Comparison of ENCODE assay signal across 28 mouse cellular contexts in the genomic region with DNA sequence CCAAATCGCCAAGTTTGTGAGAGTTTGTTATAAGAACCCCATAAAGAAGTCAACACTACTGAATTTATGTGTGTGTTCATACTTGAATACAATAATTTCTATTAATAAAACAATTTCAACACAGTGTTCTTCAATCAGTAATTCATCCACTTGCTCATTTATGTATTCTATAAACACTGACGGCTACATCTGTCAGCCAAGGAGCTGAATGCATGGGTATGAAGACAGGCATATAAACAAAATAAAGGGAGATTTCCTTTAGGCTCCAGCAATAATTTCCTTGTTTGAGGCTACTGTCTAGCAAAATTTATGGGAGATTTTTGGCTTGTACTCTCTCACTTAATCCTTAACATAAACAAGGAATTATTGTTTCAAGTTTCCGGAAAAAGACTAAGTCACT.
A peak's percentile ranks its signal among the peaks of the same experiment; 100 is the strongest.
DNase-seq lines count a peak whose midpoint lies in the region; ATAC-seq and TF ChIP-seq lines count a peak whose summit lies in the region.
"Had no signal": no experiment of that assay in that cellular context is flagged by ENCODE, and none has a peak within 500 bp of the region (broad histone marks: within the 10 kb centered on the region; RNA-seq: fewer than 3 reads in every experiment).

No protein-coding gene starts in this region.

- H3K9ac ChIP-seq in kidney, embryonic 16.5 days (replicated peaks; ENCODE audit: low read length) = no peak overlapping the region
- no peak overlapping the region for H3K9ac ChIP-seq in lung, embryonic 15.5 days
- H3K9ac ChIP-seq in stomach, embryonic 14.5 days (replicated peaks; ENCODE audit: low read depth, low read length) = no peak overlapping the region
- H3K9ac ChIP-seq in stomach, postnatal 0 days (ENCODE audit: low read length) = no peak overlapping the region
- no peak overlapping the region for H3K9ac ChIP-seq in liver, embryonic 12.5 days
- H3K9ac ChIP-seq: embryonic facial prominence, embryonic 13.5 days; forebrain, embryonic 12.5 days; forebrain, embryonic 15.5 days; heart, embryonic 13.5 days; hindbrain, embryonic 14.5 days had no signal

- H3K27ac ChIP-seq in kidney, embryonic 16.5 days (ENCODE audit: low read length) = no peak overlapping the region
- H3K27ac ChIP-seq in lung, embryonic 15.5 days = no peak overlapping the region
- H3K27ac ChIP-seq in stomach, embryonic 14.5 days (ENCODE audit: low read length) = no peak overlapping the region
- no peak overlapping the region for H3K27ac ChIP-seq in stomach, postnatal 0 days (replicated peaks)
- H3K27ac ChIP-seq in liver, embryonic 12.5 days = no peak overlapping the region
- H3K27ac ChIP-seq: embryonic facial prominence, embryonic 10.5 days; embryonic facial prominence, embryonic 13.5 days; forebrain, embryonic 12.5 days; forebrain, embryonic 15.5 days; heart, adult 2 months; heart, embryonic 10.5 days; heart, embryonic 13.5 days; hindbrain, embryonic 14.5 days had no signal

- H3K4me3 ChIP-seq in kidney, embryonic 16.5 days (ENCODE audit: low read length) = no peak overlapping the region
- H3K4me3 ChIP-seq in lung, embryonic 15.5 days = no peak overlapping the region
- H3K4me3 ChIP-seq in stomach, embryonic 14.5 days (ENCODE audit: low read depth, low read length) = no peak overlapping the region
- H3K4me3 ChIP-seq in stomach, postnatal 0 days (ENCODE audit: low read depth, low read length) = no peak overlapping the region
- no peak overlapping the region for H3K4me3 ChIP-seq in liver, embryonic 12.5 days
- H3K4me3 ChIP-seq: embryonic facial prominence, embryonic 10.5 days; embryonic facial prominence, embryonic 13.5 days; erythroblast, embryonic 14.5 days; forebrain, embryonic 12.5 days; forebrain, embryonic 15.5 days; heart, adult 2 months; heart, embryonic 10.5 days; heart, embryonic 13.5 days had no signal

- peak; percentile 31; the same call in 1 of the 2 replicates for ATAC-seq in kidney, embryonic 16.5 days (ENCODE audit: low FRiP score, low TSS enrichment)
- peak; percentile 80; the same call in 1 of the 2 replicates for ATAC-seq in lung, embryonic 15.5 days (ENCODE audit: borderline replicate concordance, extremely low read depth, low FRiP score, low TSS enrichment)
- peak; percentile 65; the same call in 1 of the 2 replicates for ATAC-seq in stomach, embryonic 14.5 days (ENCODE audit: insufficient number of reproducible peaks, insufficient read depth, low FRiP score, low read depth)
- ATAC-seq in stomach, postnatal 0 days (ENCODE audit: low FRiP score, low TSS enrichment) = no peak
- ATAC-seq in liver, embryonic 12.5 days = no peak
- ATAC-seq: activated CD4-positive, CD25-positive, alpha-beta regulatory T cell, adult 4 months; CD4-positive, CD25-positive, alpha-beta regulatory T cell, adult 4 months; forebrain, embryonic 15.5 days had no signal

- no peaks in the 10 kb centered on the region for H3K36me3 ChIP-seq in kidney, embryonic 16.5 days (ENCODE audit: insufficient read depth, low read length)
- no peaks in the 10 kb centered on the region for H3K36me3 ChIP-seq in lung, embryonic 15.5 days
- H3K36me3 ChIP-seq in stomach, embryonic 14.5 days (ENCODE audit: control insufficient read depth, insufficient read depth, low read length) = no peaks in the 10 kb centered on the region
- no peaks in the 10 kb centered on the region for H3K36me3 ChIP-seq in stomach, postnatal 0 days (ENCODE audit: control insufficient read depth, insufficient read depth, low read length)
- H3K36me3 ChIP-seq in liver, embryonic 12.5 days = no peaks in the 10 kb centered on the region
- H3K36me3 ChIP-seq: embryonic facial prominence, embryonic 10.5 days; embryonic facial prominence, embryonic 13.5 days; forebrain, embryonic 12.5 days; forebrain, embryonic 15.5 days; heart, embryonic 10.5 days; heart, embryonic 13.5 days had no signal

- H3K9me3 ChIP-seq in kidney, embryonic 16.5 days (ENCODE audit: low read length) = no peaks in the 10 kb centered on the region
- no peaks in the 10 kb centered on the region for H3K9me3 ChIP-seq in lung, embryonic 15.5 days
- no peaks in the 10 kb centered on the region for H3K9me3 ChIP-seq in stomach, embryonic 14.5 days (ENCODE audit: control insufficient read depth, low read depth, low read length)
- no peaks in the 10 kb centered on the region for H3K9me3 ChIP-seq in stomach, postnatal 0 days (ENCODE audit: control insufficient read depth, low read length)
- no peaks in the 10 kb centered on the region for H3K9me3 ChIP-seq in liver, embryonic 12.5 days (replicated peaks)
- H3K9me3 ChIP-seq: embryonic facial prominence, embryonic 10.5 days; embryonic facial prominence, embryonic 13.5 days; forebrain, embryonic 12.5 days; forebrain, embryonic 15.5 days; heart, embryonic 10.5 days; heart, embryonic 13.5 days had no signal

- H3K27me3 ChIP-seq in kidney, embryonic 16.5 days (ENCODE audit: insufficient read depth, low read length) = no peaks in the 10 kb centered on the region
- peaks cover 13% of the 10 kb centered on the region; the same call in 1 of the 2 replicates for H3K27me3 ChIP-seq in lung, embryonic 15.5 days
- H3K27me3 ChIP-seq in stomach, embryonic 14.5 days (ENCODE audit: control insufficient read depth, insufficient read depth, low read length) = no peaks in the 10 kb centered on the region
- no peaks in the 10 kb centered on the region for H3K27me3 ChIP-seq in stomach, postnatal 0 days (ENCODE audit: control insufficient read depth, insufficient read depth, low read length)
- H3K27me3 ChIP-seq in liver, embryonic 12.5 days (replicated peaks) = no peaks in the 10 kb centered on the region
- H3K27me3 ChIP-seq: embryonic facial prominence, embryonic 13.5 days; forebrain, embryonic 12.5 days; forebrain, embryonic 15.5 days; heart, embryonic 13.5 days had no signal

- DNase-seq in kidney, adult 11 months = no peak
- no peak for DNase-seq in lung, postnatal 10 days
- no peak for DNase-seq in stomach, postnatal 0 days (ENCODE audit: low spot score)
- DNase-seq: adrenal gland, adult 8-10 months; adrenal gland, postnatal 25 days; cerebellum, adult 11-12 months; cerebellum, adult 8-10 months; cerebellum, postnatal 10 days; cerebellum, postnatal 36 days; embryo, embryonic 11 days; gastrocnemius, postnatal 36 days; heart, adult 2 months; heart, postnatal 14 days; heart, postnatal 4 days had no signal

- 49% methylated on average over 3 of the region's 3 CpGs for WGBS in kidney, embryonic 16.5 days
- WGBS in lung, embryonic 15.5 days = 34% methylated on average over 3 of the region's 3 CpGs
- WGBS in stomach, embryonic 14.5 days = 32% methylated on average over 3 of the region's 3 CpGs
- 31% methylated on average over 3 of the region's 3 CpGs for WGBS in stomach, postnatal 0 days
- WGBS in liver, embryonic 12.5 days (ENCODE audit: insufficient replicate concordance) = 59% methylated on average over 3 of the region's 3 CpGs

- TF ChIP-seq EP300 in stomach, postnatal 0 days (optimal IDR thresholded peaks at IDR 0.05) = no peak

- no peak for TF ChIP-seq CTCF in stomach, postnatal 0 days (IDR thresholded peaks at IDR 0.05; ENCODE audit: low read depth)

- H3K4me1 ChIP-seq in kidney, embryonic 16.5 days (ENCODE audit: insufficient read depth, low read length) = no peaks in the 10 kb centered on the region
- no peaks in the 10 kb centered on the region for H3K4me1 ChIP-seq in lung, embryonic 15.5 days
- no peaks in the 10 kb centered on the region for H3K4me1 ChIP-seq in stomach, embryonic 14.5 days (ENCODE audit: control insufficient read depth, insufficient read depth, low read length)
- H3K4me1 ChIP-seq in stomach, postnatal 0 days (replicated peaks; ENCODE audit: control insufficient read depth, insufficient read depth) = no peaks in the 10 kb centered on the region
- H3K4me1 ChIP-seq in liver, embryonic 12.5 days = no peaks in the 10 kb centered on the region
- H3K4me1 ChIP-seq: embryonic facial prominence, embryonic 10.5 days; embryonic facial prominence, embryonic 13.5 days; forebrain, embryonic 12.5 days; forebrain, embryonic 15.5 days; heart, embryonic 10.5 days; heart, embryonic 13.5 days had no signal

- H3K4me2 ChIP-seq in kidney, embryonic 16.5 days (replicated peaks; ENCODE audit: low read depth, low read length) = no peak overlapping the region
- no peak overlapping the region for H3K4me2 ChIP-seq in lung, embryonic 15.5 days
- H3K4me2 ChIP-seq in stomach, embryonic 14.5 days (replicated peaks; ENCODE audit: low read depth, low read length) = no peak overlapping the region
- H3K4me2 ChIP-seq in stomach, postnatal 0 days (replicated peaks; ENCODE audit: low read depth) = no peak overlapping the region
- H3K4me2 ChIP-seq in liver, embryonic 12.5 days = no peak overlapping the region
- H3K4me2 ChIP-seq: embryonic facial prominence, embryonic 13.5 days; forebrain, embryonic 12.5 days; forebrain, embryonic 15.5 days; heart, embryonic 13.5 days; hindbrain, embryonic 14.5 days had no signal

Comparison
In these comparisons a context has a peak if more than half of its experiments do, and no peak if none do; other contexts are left out.
1. ATAC-seq: peak in kidney, embryonic 16.5 days (single experiment), lung, embryonic 15.5 days (single experiment) and stomach, embryonic 14.5 days (single experiment); none in stomach, postnatal 0 days (single experiment) and liver, embryonic 12.5 days (single experiment).